Mouse (Mus musculus) adrenal gland, postnatal 14 days (tissue): Measurements from ENCODE around the gene Ubac2. TPM values are rescaled to one million over a fixed set of nuclear protein-coding genes. Genes with fewer than 3 reads are reported as not detected.
A peak's percentile ranks its signal among the peaks of the same experiment; 100 is the strongest.

Source experiments
- DNase-seq: peaks from one replicate; pipeline ENCODE4 v3.0.0; 2021; ENCODE audit warnings: mixed read lengths
- total RNA-seq: library from RNA; stranded (reverse); gene quantifications from 2 replicates; pipeline ENCODE4 v1.2.3, GENCODE M21; 2021

Ubac2 gene
- total RNA-seq, 1 experiment from 2014 or later: 30.3 TPM

DNA sequence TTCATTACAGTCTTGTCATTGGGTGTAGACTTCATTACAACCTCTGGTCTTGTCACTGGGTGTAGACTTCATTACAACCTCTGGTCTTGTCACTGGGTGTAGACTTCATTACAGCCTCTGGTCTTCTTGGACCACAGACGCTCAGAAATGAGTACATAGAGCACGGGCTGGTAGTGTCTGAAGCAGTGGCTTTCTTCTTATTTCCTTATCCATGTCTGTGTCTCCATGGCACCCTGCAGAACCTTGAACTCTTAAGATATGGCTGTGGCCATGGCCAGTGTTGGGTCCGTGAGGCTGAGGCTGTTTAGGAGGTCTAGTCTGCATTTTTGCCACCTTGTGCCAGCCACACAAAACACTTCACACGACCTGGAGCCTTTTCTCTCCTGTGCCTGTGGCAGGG, 129.8 kb downstream of the Ubac2 start:
- DNase-seq: no peak

DNA sequence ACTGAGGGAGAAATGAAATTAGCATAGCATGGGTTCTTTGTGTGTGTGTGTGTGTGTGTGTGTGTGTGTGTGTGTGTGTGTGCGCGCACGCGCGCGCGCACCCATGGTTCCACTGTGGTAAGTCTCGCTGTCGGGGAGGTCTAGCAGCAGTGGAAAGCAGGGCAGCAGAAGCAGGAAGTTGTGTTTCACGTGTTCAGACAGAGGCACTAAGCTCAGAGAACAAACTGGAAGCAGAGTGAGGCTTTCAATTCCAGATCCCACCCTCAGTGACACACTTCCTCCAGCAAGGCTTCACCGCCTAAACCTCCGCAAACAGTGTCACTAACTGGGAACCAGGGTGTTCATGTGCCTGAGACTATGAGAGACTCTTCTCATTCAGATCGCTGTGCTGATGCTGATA, 131.1 kb downstream of the Ubac2 start:
- DNase-seq: peak; percentile 29

DNA sequence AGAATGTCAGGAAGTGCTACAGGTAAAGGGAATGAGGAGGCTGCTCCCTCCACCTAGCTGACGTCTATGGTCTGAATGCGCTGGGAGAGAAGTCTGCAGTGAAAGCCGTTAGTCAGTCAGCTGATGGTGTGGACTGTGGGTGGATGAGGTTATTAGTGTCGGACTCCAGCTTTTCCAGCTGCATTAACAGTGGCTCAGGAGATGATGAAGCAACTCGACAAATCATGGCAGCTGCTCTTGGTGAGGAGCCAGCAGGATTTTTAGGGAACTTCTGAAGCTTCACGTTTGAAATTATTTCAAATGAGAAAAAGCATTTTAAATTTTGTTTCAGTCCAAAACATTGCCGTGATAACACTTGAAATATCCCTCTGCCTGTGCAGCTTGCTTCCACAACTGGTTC, 131.9 kb downstream of the Ubac2 start:
- no peak for DNase-seq

DNA sequence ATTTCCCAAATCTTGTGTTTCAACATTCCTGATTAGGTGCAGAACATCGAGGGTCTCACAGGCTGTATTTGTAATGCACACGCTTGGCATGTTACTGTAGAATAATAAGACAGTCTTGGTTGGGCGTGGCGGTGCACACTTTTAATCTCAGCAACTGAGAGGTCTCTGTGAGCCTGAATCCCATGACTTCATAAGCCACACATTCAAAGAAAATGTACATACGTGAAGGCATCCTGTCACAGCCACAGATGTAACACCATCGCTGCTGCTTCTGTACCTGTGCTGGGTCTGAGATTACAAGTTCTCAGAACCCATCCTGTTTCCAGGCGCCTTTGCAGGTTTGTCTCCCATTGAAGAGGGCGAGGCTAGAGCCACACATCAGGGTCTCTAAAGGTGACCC, 133.3 kb downstream of the Ubac2 start:
- no peak for DNase-seq

DNA sequence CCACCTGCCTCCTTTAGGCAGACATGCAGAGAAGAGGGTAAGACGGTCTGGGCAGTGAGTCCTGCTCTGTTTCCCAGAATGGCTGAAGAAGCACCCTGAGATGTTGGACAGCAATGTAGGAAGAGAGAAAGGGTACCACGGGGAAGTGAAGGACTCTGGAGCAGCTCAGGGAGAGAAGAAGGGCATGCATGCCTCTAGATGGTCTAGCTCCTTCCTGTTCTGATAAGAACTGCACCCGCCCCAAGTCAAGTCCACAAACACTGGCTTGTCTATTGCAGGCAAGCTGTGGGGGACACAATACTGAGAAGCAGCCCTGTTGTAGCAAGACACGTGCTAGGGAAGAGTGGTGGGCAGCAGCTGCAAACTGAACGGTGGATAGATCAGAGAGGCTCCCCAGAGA, 133.8 kb downstream of the Ubac2 start:
- no peak for DNase-seq

DNA sequence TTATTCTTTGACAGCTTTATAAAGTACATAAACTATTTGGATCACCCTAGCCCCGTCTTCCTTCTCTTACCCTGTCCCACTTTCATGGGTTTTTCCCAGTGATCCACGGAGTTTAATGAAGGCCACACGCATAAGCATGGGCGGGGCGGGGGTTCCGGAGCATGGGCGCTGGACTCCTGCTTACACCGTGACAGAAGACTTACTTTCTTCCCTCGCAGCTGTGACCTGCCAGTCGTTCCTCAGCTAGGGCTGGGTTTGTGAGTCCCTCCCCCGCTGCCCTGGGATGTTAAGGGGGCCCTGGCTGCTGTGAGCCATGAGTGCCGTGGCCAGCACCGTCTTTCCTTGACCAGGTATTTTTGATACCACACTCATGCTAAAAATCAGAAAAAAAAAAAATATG, 134.4 kb downstream of the Ubac2 start:
- no peak for DNase-seq

DNA sequence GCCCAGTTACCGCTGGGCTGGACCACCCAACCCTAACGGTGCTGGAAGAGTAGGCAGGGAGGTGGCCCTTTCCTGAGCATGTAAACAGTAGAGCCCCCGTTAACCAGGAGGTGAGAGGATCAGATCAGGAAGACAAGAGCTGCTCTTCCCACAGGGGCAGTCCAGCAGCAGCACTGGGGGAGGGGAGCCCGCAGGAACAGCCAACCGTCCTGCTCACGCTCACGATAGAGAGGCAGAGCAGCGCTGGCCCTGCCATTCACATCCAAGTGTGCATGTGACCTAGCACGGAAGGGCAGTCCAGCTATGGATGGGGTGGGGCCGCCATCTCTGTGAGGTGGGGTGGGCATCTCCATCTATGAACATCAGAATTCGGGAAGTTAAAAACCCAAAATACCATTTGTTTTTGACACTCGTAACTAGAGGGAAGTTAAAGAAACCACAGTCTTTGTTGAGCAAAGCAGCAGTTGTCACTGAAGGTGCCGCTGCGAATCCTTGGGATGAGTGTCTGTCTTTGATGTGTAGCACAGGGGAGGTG, 135.1 kb downstream of the Ubac2 start:
- no peak for DNase-seq

DNA sequence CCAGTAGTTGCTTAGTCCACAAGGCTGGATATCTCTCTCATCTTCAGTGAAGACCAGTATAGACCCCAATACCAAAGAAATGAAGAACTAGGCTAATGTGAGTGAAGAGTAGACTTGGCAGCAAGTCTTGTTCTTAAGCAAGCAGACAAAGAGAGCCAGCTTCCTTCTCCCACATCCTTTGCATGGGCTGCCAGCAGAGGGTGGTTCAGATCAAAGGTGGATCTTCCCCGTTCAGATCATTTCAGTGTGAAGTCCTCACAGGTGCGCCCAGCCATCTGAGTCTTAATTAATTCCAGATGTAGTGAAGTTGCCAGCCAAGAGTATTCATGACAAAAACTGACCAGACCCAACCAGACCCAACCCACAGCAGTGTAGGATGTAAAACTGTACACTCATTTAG, 139.5 kb downstream of the Ubac2 start:
- DNase-seq: no peak

DNA sequence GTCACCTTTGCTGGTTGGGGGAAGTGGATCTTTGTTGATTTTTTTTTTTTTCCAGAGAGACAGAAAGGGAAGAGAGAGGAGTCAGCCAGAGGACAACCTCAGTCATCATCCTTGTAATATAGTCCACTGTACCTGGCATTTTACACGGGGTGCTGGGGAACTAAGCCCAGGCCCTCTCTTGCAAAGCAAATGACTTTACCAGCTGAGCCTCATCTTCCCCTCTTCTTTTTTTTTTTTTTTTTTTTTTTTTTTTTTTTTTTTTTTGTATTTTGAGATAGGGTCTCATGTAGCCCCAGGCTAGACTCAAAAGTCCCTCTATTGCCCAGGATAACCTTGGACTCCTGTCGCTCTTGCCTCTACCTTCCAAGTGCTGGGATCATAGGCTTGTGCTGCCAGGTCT, 141.0 kb downstream of the Ubac2 start:
- DNase-seq: no peak

DNA sequence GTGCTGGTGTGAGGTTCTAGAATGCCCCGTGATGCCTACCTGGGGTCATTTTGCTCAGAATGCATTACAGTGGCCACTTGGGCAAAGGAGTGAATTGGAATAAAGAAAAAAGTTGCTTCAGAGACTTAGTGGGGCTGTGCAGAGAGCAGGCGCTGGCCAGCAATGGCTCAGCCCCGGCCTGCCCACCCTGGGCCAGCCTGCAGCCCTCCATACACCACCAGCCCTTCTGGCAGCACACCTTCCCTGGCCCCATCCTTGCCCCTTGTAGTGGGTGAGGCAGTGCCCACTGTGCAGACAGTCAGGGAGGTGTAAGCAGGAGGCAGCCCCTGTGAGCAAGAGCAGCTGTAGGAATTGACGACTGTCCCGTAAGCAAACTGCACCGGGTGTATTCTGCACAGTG, 142.1 kb downstream of the Ubac2 start:
- no peak for DNase-seq

DNA sequence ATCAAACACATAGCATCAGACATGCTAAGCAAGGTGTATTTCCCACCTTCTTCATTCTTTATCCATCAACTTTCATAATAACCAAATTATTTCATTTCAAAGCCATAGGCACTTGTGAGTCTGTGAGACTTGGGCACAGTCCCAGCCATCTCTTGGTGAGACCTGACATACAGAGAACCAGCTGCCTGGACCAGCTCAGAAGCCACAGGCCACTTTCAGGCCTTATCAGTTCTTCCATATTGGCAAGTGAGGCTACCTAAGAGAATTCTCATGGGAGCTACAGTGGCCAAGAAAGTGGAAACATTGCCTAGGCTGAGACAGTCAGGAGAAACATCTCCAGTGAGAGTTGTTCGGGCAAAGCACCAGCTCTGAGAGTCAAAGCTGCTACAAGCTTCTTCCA, 144.6 kb downstream of the Ubac2 start:
- DNase-seq: no peak

DNA sequence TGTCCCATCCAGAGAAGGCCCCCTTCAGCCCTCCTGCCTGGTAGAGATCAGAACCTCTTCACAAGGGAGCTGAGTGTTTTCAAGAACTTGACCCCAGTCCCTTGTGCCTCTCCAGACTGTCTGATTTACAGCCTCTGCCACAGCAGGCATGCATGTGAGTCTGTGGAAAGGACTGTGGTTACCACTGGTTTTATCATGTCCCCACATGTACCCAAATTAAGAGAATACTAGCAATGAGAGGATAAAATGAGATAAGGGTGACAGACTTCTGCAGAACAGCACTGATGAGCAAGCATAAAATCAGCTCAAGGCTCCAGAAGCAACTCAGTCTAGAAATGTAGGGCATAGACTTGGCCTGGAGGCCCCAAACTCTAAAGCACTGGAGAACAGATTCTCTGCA, 145.5 kb downstream of the Ubac2 start:
- DNase-seq: no peak

DNA sequence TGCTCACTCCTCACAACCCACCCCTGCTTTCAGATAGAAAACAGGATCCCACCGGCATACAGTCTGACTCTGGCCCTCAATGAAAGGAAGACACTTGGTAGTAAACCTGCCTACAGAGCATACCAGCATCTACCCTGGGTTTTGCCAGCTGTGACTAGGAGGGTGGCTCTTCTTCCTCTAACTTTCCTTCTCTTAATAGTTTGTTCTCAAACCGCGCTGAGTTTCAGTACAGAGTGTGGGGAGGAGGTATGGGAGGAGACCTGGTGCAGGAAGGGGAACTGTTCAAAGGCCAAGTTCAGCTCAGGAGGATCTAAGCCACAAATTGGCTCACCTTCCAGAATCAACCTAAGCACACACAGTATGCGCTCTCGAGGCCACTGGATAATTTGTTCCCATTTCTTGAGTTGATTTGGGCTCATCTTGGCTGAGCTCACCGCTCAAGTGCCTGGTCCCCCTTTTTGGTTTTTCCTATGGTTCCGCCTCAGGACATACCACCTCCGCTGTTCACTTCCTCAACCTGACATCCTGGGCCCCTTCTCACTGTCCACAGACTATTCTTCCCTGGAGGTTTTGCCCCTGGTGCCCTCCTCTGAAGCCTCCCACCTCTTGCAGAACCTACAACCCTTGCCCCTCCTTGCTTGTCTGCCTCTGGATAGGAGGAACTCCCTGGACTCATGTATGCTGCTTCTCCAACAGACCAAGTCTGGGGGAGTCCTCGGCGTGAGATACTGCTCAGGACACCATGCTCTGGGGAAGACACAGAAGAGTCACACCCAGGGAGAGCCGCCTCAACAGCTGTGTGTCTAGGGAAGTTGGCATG, 150.7 kb downstream of the Ubac2 start:
- no peak for DNase-seq

DNA sequence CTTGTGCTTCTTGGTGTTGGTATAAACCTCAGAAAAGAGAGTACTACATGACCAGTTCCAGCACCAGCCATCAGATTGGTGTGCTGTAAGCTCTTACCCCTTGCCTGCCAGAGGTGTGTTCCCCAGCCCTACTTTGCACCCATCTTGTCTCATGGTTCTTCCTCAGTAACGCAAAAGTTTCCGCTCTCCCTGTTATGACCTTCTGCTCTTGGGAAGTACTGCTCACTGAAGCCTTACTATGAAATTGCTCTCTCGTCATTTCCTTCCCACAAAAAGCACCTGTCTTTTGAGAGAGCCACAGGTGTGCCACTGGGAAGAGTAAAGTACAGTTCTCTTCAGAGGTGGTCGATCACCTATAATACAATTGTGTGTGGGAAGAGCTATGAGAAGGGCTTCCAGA, 151.4 kb downstream of the Ubac2 start:
- DNase-seq: no peak

DNA sequence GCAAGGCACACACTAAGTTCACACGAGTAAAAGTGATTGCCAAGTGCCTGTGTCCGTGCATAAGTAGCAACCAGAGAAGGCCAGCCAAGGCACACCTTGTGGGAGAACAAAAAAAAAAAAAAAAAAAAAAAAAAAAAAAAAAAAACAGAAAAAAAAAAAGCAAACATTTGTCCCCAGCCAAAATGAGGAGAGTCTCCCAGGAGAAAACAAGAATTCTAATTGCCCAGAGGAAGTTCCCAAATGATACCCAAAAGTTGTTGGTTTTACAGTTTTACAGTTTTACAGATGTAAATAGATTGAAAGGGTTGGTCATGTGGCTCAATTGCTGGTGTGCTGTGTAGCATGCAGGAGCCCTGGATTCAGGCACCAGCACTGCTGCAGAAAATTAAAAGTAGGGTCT, 153.6 kb downstream of the Ubac2 start:
- DNase-seq: no peak

DNA sequence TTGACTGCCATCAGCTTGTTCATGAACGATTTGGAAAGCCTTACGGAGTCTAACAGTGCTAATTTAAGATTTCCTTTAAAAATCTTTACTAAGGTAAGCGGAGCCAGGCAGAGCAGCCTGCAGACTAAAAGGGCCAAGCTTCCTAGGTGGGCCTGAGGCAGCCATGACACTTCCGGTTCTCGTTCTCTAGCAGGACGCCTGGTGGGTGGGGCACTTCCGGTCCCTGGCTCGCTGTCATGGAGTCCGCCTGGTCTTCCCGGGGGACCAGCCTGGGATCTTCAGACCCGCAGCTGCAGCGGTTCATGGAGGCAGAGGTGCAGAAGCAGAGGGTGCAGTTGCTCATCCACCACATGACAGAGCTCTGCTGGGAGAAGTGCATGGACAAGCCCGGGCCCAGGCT, 156.0 kb downstream of the Ubac2 start, which contains the start of gene Timm8a2:
Gene Timm8a2, plus strand, starts transcription at position 224 of the 400 bp plus-strand sequence.
- DNase-seq: no peak

DNA sequence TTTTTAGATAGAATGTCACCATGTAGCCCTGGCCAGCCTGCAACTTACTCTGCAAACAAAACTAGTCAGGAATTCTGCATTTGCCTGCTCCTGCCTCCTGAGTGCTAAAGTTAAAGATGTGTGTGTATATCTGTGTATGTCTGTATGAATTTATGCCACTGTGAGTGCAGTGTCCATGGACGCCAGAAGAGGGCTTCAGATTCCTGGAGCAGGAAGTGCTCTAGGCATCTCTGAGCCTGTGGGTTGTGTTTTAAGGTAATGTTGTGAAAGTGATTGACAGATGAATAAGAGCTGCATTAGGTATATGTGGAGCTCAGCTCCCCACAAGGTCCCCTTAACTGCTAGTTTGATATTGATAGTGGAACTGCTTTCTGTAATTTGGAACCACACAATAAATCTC, 156.8 kb downstream of the Ubac2 start:
- no peak for DNase-seq

DNA sequence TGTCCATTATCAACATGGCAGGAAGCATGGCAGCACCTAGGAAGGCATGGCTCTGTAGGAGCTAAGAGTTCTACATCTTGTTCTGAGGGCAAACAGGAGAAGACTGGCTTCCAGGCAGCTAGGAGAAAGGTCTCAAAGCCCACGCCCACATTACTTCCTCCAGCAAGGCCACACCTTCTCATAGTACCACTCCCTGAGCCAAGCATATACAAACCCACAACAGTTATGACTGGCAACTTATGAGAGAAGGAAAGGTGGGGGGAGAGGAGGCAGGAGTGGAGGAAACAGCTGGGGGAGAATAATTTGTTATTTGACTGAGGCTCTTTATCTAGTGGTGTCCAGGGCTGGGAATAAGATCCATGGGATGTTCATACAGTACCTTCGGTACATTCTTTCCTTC, 157.4 kb downstream of the Ubac2 start:
- DNase-seq: no peak

DNA sequence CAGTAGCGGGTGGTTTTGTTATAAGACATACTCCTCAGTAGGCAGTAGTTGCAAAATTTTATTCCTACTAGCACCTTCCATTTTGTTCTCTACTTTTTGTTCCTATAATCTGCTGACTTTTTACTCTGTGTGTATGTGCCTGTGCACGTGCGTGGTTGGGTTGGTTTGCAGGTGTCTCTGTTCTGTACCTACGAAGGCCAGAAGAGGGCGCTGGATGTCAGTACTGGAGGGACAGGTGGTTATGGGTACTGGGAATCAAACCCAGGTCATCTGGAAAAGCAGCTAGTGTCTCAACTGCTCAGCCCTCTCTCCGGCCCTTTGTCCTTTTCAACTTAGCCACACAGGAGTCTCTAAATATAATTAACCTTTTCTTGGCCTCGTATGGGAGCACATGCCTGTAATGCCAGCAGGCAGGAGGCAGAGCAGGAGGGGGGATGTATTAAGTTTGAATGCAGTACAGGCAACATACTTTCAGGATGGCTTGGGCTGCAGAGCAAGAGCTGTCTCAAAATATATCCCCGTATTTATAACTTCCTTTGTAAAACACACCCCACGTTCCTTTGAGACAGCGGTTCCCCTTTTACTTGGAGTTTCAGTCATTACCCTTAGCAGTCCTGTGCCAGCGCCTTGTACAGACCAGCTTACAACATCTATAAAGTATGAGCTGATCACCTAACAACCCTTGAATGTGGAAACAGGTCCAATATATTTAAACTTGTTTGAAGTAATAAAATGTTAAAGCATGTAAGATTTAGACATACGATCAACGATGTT, 160.6 kb downstream of the Ubac2 start:
- DNase-seq: no peak

DNA sequence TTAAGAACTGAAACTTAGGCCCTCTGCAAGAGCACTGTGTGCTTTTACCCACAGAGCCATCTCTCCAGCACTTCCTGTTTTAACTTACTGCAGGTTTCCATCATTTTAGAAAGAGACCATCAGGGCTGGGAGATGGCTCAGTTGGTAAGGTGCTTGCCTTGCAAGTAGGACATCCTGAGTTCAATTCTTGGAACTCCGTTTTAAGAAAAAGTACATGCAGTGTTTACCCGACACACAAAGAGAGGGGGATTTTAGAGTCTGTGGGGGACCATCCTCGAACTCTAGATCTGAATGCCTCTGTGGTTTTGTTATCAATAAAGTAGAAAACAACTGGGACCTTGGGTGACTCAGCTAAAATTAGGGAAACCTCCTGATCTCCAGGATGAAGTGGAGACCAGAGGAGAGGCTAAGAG, 163.0 kb downstream of the Ubac2 start:
- no peak for DNase-seq

DNA sequence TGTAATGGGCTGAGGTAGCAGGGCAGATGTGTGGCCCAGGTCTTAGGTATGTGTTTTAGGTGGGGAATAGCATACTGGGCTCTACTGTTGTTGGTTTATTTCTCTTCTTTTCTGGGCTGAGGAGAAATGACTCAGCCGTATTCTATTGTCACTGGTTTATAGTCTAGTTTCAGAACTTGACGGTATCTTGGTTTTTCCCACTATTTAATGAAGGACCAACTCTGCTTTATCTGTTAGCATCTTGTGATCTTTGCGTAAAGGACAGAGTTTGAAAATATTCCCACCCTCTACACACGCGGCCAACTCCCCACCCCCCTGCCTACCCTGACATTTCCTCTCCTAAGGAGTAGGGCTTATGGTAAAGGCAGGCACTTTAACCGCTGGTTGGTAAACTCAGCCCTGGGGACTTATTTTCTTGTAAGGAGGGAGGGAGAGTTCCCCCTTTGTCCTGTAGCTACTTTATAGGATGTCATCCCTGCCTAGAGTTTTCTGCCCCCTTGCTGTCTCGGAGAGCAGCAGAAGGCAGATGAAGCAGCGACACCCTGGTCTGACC, 163.8 kb downstream of the Ubac2 start:
- DNase-seq: no peak

DNA sequence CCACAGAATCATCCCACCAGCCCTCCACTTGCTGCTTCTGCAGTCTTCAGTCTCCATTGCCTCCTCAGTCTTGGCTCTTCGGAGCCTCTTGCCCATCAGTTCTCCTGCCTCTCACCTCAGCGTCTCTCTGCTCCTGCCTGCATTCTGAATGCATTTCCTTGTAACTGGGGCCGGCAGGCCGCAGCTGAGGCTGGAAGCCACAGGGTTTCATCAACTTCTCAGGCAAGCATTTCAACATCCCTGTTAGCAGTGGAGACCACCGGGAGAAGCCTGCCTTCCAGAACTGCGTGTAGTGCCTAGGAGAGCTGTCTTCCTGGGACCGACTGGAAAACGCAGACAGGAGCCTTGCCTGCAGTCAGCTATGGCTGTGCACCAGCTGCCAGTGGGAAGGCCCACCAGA, 169.4 kb downstream of the Ubac2 start:
- no peak for DNase-seq

DNA sequence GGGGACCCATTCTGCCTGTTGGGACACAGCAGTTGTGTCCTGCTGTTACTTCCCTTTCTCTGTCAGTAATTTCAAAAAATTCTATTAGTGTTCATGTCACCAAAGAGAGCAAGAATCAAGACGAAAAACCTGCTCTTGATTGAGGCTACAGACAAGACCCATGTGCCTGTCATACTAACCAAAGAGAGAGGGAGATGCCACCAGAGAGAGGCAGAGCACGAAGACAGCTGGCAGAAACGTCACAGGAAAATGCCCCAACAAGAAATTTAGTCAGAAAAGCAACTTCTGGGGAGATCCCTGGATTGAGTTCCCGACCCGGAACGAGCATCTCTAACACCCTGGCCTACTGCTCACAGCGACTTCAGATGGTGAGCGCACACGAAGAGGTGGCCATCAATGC, 170.4 kb downstream of the Ubac2 start:
- no peak for DNase-seq
